Mouse (Mus musculus) embryonic facial prominence, embryonic 11.5 days (tissue): Measurements from ENCODE around the gene Nudt16. TPM values are rescaled to one million over a fixed set of nuclear protein-coding genes. Genes with fewer than 3 reads are reported as not detected.
A peak's percentile ranks its signal among the peaks of the same experiment; 100 is the strongest.
"Not testable (repeated sequence)": the region's sequence is repeated elsewhere in the genome, so short reads cannot be mapped to it uniquely, and the experiment has no call there.

Experiments
- ATAC-seq: fragments of 200-750 bp; cut with Nextera tagmentation; replicated peaks from 2 replicates; pipeline ENCODE4 v1.8.0; 2017; ENCODE audit warnings: low read depth; ENCODE audit not compliant: insufficient number of reproducible peaks, low FRiP score, low TSS enrichment
- DNase-seq: peaks from one replicate; pipeline ENCODE4 v3.0.0-alpha.2; 2015; ENCODE audit warnings: low spot score
- H3K27ac ChIP-seq: fragments of 300-500 bp; sonication (generic); replicated peaks from 2 replicates; pipeline ENCODE4 v1.5.1; 2014; ENCODE audit warnings: mild to moderate bottlenecking, low read depth, low read length, control low read depth
- H3K27me3 ChIP-seq: fragments of 300-500 bp; sonication (generic); 2 replicates; pipeline ENCODE4 v1.6.1; 2014; ENCODE audit warnings: mild to moderate bottlenecking, low read length, moderate library complexity, mixed read lengths; ENCODE audit not compliant: control insufficient read depth, insufficient read depth
- H3K36me3 ChIP-seq: fragments of 300-500 bp; sonication (generic); replicated peaks from 2 replicates; pipeline ENCODE4 v1.6.1; 2014; ENCODE audit warnings: low read depth, mild to moderate bottlenecking, low read length, moderate library complexity, mixed read lengths; ENCODE audit not compliant: control insufficient read depth, insufficient read depth
- H3K4me1 ChIP-seq: fragments of 300-500 bp; sonication (generic); 2 replicates; pipeline ENCODE4 v1.6.1; 2014; ENCODE audit warnings: low read length, mixed read lengths; ENCODE audit not compliant: control insufficient read depth, insufficient read depth
- H3K4me2 ChIP-seq: fragments of 300-500 bp; sonication (generic); 2 replicates; pipeline ENCODE4 v1.6.1; 2014; ENCODE audit warnings: low read depth, mild to moderate bottlenecking, control low read depth, low read length, moderate library complexity
- H3K4me3 ChIP-seq: fragments of 300-500 bp; sonication (generic); 2 replicates; pipeline ENCODE4 v1.5.1; 2014; ENCODE audit warnings: low read depth, low read length, control low read depth
- H3K9ac ChIP-seq: fragments of 300-500 bp; sonication (generic); replicated peaks from 2 replicates; pipeline ENCODE4 v1.6.1; 2014; ENCODE audit warnings: mild to moderate bottlenecking, control low read depth, low read length
- H3K9me3 ChIP-seq: fragments of 300-500 bp; sonication (generic); replicated peaks from 2 replicates; pipeline ENCODE4 v1.6.1; 2016; ENCODE audit warnings: mild to moderate bottlenecking, low read length, inconsistent platforms, mixed read lengths; ENCODE audit not compliant: control insufficient read depth
- WGBS: fragments of 180-500 bp; shearing (Covaris S2); extraction: QIAGEN DNeasy Blood & Tissue Kit; methylation state at CpG from one replicate; pipeline ENCODE4 v1.1.7; 2014; 5-methylcytosine and 5-hydroxymethylcytosine counted together
- polyA plus RNA-seq: library from polyadenylated mRNA; unstranded; fragments of >200 nt; fragmentation: Nextera tagmentation; extraction: Ambion mirVana; gene quantifications from 2 replicates; pipeline ENCODE4 v1.2.1, GENCODE M21; 2014

Gene Nudt16
- polyA plus RNA-seq = 10.2 and 12.0 TPM in 2 replicates

GRCm38 (mm10) chr9:105131253-105132001, at the start of gene Nudt16:
TSS of gene Nudt16 (minus strand) at chr9:105131824.
- H3K27ac ChIP-seq = no peak within 1 kb of the TSS

GRCm38 (mm10) chr9:105144992-105145391, 13.4 kb upstream of the Nudt16 start, which contains the start of gene 1700080E11Rik:
TSS of gene 1700080E11Rik (minus strand) at chr9:105145092.
- no peaks in the 10 kb centered on the region for H3K4me1 ChIP-seq
- H3K27ac ChIP-seq = no peak within 1 kb of the TSS
- no peaks in the 10 kb centered on the region for H3K27me3 ChIP-seq
- H3K4me2 ChIP-seq = no peak within 1 kb of the TSS
- WGBS = 79% methylated on average over 6 of the region's 6 CpGs
- DNase-seq (no peak), ATAC-seq (no peak; the same call in 1 of the 2 replicates)
- no peaks in the 10 kb centered on the region for H3K9me3 ChIP-seq
- no peak within 1 kb of the TSS for H3K9ac ChIP-seq
- H3K36me3 ChIP-seq = no peaks in the 10 kb centered on the region
- H3K4me3 ChIP-seq = no peak within 1 kb of the TSS

More at GRCm38 (mm10) chr9:105131253-105132001, at the start of gene Nudt16:
- peak; percentile 95 for ATAC-seq
- Histone ChIP-seq H3K4me3 (peak within 1 kb of the TSS; percentile 71), H3K36me3 (no peaks in the 10 kb centered on the region), H3K4me1 (0 out of 2 replicates have a peak, but pooled peaks cover 2% of the 10 kb centered on the region), H3K27me3 (no peaks in the 10 kb centered on the region), H3K9ac (peak within 1 kb of the TSS; percentile 75), H3K4me2 (peak within 1 kb of the TSS; percentile 87), H3K9me3 (no peaks in the 10 kb centered on the region)
- under 1% methylated on average over 54 of the region's 60 CpGs for WGBS
- DNase-seq = peak; percentile 93

GRCm38 (mm10) chr9:105139204-105139603, 7.6 kb upstream of the Nudt16 start:
- Histone ChIP-seq H3K27ac (no peak overlapping the region), H3K4me3 (no peak overlapping the region), H3K36me3 (no peaks in the 10 kb centered on the region), H3K4me1 (no peaks in the 10 kb centered on the region), H3K9me3 (no peaks in the 10 kb centered on the region), H3K4me2 (no peak overlapping the region), H3K9ac (no peak overlapping the region), H3K27me3 (no peaks in the 10 kb centered on the region)
- WGBS = 80% methylated on average over 6 of the region's 6 CpGs
- ATAC-seq (no peak), DNase-seq (no peak)

- H3K27ac ChIP-seq = no peak overlapping the region
- no peaks in the 10 kb centered on the region for H3K27me3 ChIP-seq
- DNase-seq (no peak), ATAC-seq (no peak)
- no peaks in the 10 kb centered on the region for H3K36me3 ChIP-seq
- no peaks in the 10 kb centered on the region for H3K9me3 ChIP-seq
- H3K4me3 ChIP-seq = no peak overlapping the region
- no peak overlapping the region for H3K4me2 ChIP-seq
- 38% methylated on average over 1 of the region's 1 CpGs for WGBS
- H3K4me1 ChIP-seq = no peaks in the 10 kb centered on the region
- H3K9ac ChIP-seq = no peak overlapping the region
Observed at GRCm38 (mm10) chr9:105136404-105136803, 4.8 kb upstream of the Nudt16 start.

- no peak overlapping the region for H3K27ac ChIP-seq
- H3K4me2 ChIP-seq = no peak overlapping the region
- ATAC-seq (no peak), DNase-seq (no peak)
- H3K9ac ChIP-seq = no peak overlapping the region
- no peaks in the 10 kb centered on the region for H3K27me3 ChIP-seq
- no peaks in the 10 kb centered on the region for H3K36me3 ChIP-seq
- H3K9me3 ChIP-seq = no peaks in the 10 kb centered on the region
- no peak overlapping the region for H3K4me3 ChIP-seq
- 0 out of 2 replicates have a peak, but pooled peaks cover 2% of the 10 kb centered on the region for H3K4me1 ChIP-seq
- WGBS = 78% methylated on average over 5 of the region's 5 CpGs
Observed at GRCm38 (mm10) chr9:105134536-105134935, 2.9 kb upstream of the Nudt16 start.

GRCm38 (mm10) chr9:105132002-105132367, 361 bp upstream of the Nudt16 start:
- Histone ChIP-seq H3K9me3 (no peaks in the 10 kb centered on the region), H3K36me3 (no peaks in the 10 kb centered on the region), H3K27me3 (no peaks in the 10 kb centered on the region), H3K9ac (no peak overlapping the region; the same call in 1 of the 2 replicates), H3K27ac (no peak overlapping the region), H3K4me1 (0 out of 2 replicates have a peak, but pooled peaks cover 2% of the 10 kb centered on the region), H3K4me2 (peak overlapping the region; percentile 87), H3K4me3 (peak overlapping the region; percentile 71)
- 22% methylated on average over 5 of the region's 5 CpGs for WGBS
- peak; percentile 45 for ATAC-seq
- DNase-seq = no peak

GRCm38 (mm10) chr9:105130331-105130730, 1.3 kb downstream of the Nudt16 start:
- Histone ChIP-seq H3K9ac (no peak overlapping the region), H3K4me1 (0 out of 2 replicates have a peak, but pooled peaks cover 2% of the 10 kb centered on the region), H3K9me3 (no peaks in the 10 kb centered on the region), H3K36me3 (no peaks in the 10 kb centered on the region), H3K4me2 (no peak overlapping the region), H3K4me3 (no peak overlapping the region), H3K27me3 (no peaks in the 10 kb centered on the region), H3K27ac (no peak overlapping the region)
- 92% methylated on average over 8 of the region's 8 CpGs for WGBS
- DNase-seq (no peak), ATAC-seq (no peak)

- not testable (repeated sequence) for H3K9me3 ChIP-seq, H3K27ac ChIP-seq, H3K4me3 ChIP-seq, H3K4me2 ChIP-seq, H3K27me3 ChIP-seq, H3K36me3 ChIP-seq, DNase-seq, ATAC-seq, H3K9ac ChIP-seq, H3K4me1 ChIP-seq
- WGBS = 82% methylated on average over 3 of the region's 3 CpGs
Observed at GRCm38 (mm10) chr9:105125206-105125605, 6.4 kb downstream of the Nudt16 start.
